Mouse (Mus musculus): ENCODE measurements at regions not wholly inside any gene's neighbourhood (a gene's known extent, or its start where the extent isn't known, plus 50 kb on each side); places are given as distances from the start of the nearest gene placed in this dataset.

DNA sequence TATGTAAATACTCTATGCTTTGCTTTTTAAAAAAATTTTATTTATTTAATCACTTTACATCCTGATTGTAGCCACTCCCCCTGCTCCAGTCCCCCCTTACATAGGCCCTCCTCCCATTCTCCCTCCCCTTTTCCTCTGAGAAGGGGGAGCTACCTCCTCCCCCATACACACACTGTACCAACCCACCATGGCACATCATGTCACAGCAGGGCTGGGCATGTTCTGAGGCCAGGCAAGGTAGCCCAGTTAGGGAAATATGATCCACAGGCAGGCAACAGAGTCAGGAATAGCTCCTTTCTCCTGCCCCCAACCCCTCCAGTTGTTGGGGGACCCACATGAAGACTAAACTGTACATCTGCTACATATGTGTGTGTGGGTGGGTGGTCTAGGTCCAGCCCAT lies 1130.7 kb upstream of the Gulo start:
- DNase-seq (ENCODE audit: low spot score), result no peak

DNA sequence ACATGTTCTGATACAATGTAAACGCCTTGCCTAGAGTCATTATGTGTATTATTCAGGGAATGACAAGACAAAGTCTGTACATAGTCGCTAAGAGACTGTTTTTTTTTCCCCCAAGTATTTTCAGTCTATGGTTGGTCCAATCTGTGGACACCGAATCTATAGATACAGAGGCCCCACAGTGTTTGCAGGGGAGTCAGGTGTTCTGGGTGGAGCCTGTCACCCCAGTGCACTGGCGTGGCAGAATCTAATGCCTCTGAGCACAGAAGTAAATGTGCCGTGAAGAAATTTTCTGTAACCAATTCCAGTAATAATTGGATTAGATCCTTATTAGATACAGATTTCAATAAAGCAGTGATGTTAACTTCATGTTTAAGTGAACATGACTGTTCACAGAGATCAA lies 1130.1 kb upstream of the Gulo start:
- peak; percentile 31 for DNase-seq (ENCODE audit: low spot score)

DNA sequence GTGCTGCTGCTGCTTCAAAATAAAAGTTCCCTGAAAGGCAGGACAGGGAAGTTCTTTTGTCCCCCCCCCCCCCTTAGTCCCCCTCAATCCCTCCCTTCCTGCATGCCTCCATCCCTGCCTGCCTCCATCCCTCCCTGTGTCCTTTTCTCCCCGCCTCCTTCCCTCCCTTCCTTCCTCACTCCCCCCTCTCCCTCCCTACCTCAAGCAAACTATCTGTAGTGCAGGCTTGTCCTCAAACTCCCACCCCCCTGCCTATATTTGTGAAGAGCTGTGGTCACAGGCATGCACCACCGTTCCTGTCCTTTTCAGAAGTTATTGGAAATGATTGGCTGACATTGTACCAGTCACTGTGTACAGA lies 1127.1 kb upstream of the Gulo start:
- no peak for DNase-seq (ENCODE audit: low spot score)

DNA sequence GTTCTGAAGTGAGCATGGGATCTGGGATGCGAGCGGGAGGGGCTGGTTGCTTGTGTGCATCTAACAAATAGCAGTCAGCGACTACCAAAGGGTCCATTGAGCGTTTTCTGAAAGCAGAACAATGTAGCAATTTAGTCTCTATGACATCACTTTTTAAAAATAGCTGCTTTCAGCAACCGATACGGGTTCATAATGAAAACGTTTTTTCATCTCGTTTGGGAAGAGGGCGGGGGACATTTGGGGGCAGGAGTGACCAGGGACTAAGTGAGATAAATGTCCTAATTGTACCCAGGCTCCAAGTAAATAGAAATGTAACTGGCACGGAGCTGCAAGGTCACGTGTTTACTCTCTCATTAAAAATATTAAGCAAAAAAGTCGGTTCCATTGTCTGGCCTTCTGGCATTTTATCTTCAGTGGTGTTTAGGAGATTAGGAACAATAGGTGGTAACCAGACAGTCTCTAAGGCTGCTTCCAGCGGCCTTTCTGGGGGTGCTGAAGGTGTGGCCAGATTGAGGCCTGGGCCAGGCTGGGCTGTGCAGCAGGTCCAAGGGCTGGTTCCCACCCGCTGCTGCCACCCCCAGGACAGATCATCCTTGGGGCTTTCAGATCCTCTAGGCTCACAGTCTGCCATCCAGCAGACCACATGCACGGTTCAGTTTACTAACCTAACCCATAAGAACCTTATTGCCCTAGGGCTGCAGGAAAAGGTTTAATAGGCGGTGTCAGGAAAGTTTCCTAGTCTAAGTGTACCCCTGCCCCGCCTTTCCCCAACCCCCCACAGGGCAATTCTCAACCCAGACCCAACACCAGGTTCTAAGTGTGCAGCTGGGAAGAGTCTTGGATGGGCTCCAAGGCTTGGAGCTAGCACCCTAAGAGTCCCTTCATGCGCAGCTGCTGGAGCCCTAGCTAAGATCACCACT lies 1126.5 kb upstream of the Gulo start:
- peak; percentile 42 for DNase-seq (ENCODE audit: low spot score)

DNA sequence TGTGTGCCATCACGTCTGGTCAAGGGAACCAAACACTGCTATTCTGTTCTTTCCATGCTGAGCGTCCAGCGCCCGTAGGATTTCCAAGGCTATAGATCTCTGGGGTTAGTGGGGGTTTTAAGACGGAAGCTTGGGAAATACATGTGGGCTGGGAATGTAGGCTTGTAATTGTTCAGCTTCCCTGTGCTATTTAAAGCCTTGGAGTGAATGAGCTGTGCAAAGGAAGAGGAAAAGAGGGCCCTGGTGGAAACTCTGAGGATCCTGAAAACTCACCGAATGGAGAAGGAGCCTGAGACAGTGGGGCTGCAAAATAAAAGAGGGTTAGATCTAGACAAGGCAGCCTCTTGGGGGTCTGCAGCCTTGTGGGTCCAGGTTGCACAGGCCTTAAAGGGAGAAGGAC lies 1124.2 kb upstream of the Gulo start:
- DNase-seq (ENCODE audit: low spot score), result no peak

DNA sequence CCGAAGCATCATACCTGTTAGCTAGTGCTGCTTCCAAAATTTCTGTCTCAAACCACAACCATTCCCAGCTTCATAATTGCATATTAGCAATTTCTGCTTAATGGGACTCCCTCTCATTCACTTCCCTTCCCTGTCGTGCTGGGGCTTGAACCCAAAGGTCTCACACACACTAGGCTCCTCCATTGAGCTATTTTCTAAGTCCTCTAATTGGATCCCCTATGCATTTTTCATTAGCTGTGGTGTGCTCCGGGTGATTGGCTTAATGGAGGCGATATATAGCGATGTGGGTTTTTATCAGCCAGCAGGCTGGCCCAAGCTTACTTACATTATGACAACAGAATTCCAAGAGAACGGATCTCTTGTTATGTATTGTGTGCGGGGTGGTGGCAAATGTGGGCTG lies 1118.1 kb upstream of the Gulo start:
- peak; percentile 18 for DNase-seq (ENCODE audit: low spot score)

DNA sequence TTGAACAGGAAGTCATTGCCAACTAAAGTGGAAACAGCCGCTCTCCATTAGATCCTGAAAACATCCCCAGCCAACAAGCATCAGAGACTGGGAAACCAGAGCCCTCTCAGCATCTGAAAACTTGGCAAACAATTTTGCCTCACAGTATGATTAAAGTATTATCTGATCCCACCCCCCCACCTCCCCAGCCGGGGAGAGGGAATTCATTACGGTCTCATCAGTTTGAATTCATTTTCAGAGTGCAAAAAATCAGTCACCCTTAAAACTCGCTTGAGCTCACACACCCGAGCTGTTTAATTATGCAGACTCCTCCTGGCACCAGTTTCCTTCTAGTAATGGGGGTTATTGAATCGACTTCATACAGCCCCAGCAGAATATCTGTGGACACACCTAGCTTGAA lies 1117.2 kb upstream of the Gulo start:
- DNase-seq (ENCODE audit: low spot score), result peak; percentile 26

DNA sequence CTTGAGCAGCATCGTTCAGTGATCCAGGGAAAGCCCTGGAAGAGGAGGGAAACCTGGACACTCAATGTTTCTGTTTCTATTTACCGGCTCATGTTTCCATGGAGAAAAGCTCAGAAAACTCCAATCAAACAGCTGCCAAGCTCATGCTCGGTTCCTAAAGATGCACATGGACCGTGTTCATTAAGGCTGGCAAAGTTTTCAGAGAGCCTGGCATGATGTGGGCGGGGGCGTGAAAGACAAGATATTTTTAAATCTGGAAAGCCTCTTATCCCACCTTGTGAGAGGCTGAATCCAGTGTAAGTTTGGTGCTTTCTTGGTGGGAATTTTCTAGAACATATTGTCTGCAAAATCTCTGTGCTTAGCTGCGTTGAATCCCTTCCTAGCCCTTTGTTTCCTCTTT lies 1114.3 kb upstream of the Gulo start:
- no peak for DNase-seq (ENCODE audit: low spot score)

Measured in retina, embryonic 14.5 days (tissue).